Mouse (Mus musculus) neural tube, embryonic 14.5 days (tissue): ENCODE results near the gene Efemp2. TPM values are rescaled to one million over a fixed set of nuclear protein-coding genes. Genes with fewer than 3 reads are reported as not detected.

ENCODE experiments used
- ATAC-seq: fragments of 200-750 bp; cut with Nextera tagmentation; 2 replicates; pipeline ENCODE4 v1.8.0; 2017; ENCODE audit warnings: low read depth, mild to moderate bottlenecking, moderate TSS enrichment, moderate library complexity
- H3K27ac ChIP-seq: fragments of 300-500 bp; sonication (generic); 2 replicates; pipeline ENCODE4 v1.5.1; 2014; ENCODE audit warnings: low read depth, mild to moderate bottlenecking, control low read depth, low read length, moderate library complexity, mixed read lengths
- H3K27me3 ChIP-seq: fragments of 300-500 bp; sonication (generic); 2 replicates; pipeline ENCODE4 v1.6.1; 2014; ENCODE audit warnings: low read length; ENCODE audit not compliant: control insufficient read depth, insufficient read depth
- H3K36me3 ChIP-seq: fragments of 300-500 bp; sonication (generic); 2 replicates; pipeline ENCODE4 v1.6.1; 2014; ENCODE audit warnings: low read length, mixed read lengths; ENCODE audit not compliant: control insufficient read depth, insufficient read depth
- H3K4me1 ChIP-seq: fragments of 300-500 bp; sonication (generic); 2 replicates; pipeline ENCODE4 v1.6.1; 2014; ENCODE audit warnings: low read length; ENCODE audit not compliant: control insufficient read depth, insufficient read depth
- H3K4me2 ChIP-seq: fragments of 300-500 bp; sonication (generic); 2 replicates; pipeline ENCODE4 v1.6.1; 2014; ENCODE audit warnings: mild to moderate bottlenecking, low read depth, low read length, control low read depth
- H3K4me3 ChIP-seq: fragments of 300-500 bp; sonication (generic); 2 replicates; pipeline ENCODE4 v1.5.1; 2014; ENCODE audit warnings: low read depth, low read length, control low read depth, mixed read lengths
- H3K9ac ChIP-seq: fragments of 300-500 bp; sonication (generic); replicated peaks from 2 replicates; pipeline ENCODE4 v1.6.1; 2014; ENCODE audit warnings: low read depth, mild to moderate bottlenecking, control low read depth, low read length, mixed read lengths
- H3K9me3 ChIP-seq: fragments of 300-500 bp; sonication (generic); 2 replicates; pipeline ENCODE4 v1.6.1; 2016; ENCODE audit warnings: low read length; ENCODE audit not compliant: control insufficient read depth
- WGBS: fragments of 180-500 bp; shearing (Covaris S2); extraction: QIAGEN DNeasy Blood & Tissue Kit; methylation state at CpG from one replicate; pipeline ENCODE4 v1.1.7; 2014; 5-methylcytosine and 5-hydroxymethylcytosine counted together
- polyA plus RNA-seq: library from polyadenylated mRNA; unstranded; fragments of >200 nt; fragmentation: Nextera tagmentation; extraction: Ambion mirVana; gene quantifications from 2 replicates; pipeline ENCODE4 v1.2.1, GENCODE M21; 2014

Gene Efemp2
- polyA plus RNA-seq, 1 experiment from 2014 or later, result 30.4 TPM

GRCm38 (mm10) chr19:5471846-5472245 is 1.9 kb upstream of the Efemp2 start:
- no peak for ATAC-seq
- no peak overlapping the region for H3K9ac ChIP-seq
- peaks cover 5% of the 10 kb centered on the region; the same call in 1 of the 2 replicates for H3K36me3 ChIP-seq
- no peak overlapping the region for H3K4me3 ChIP-seq
- WGBS, result 44% methylated on average over 5 of the region's 5 CpGs
- H3K27ac ChIP-seq, result no peak overlapping the region
- H3K9me3 ChIP-seq, result no peaks in the 10 kb centered on the region
- no peaks in the 10 kb centered on the region for H3K27me3 ChIP-seq
- H3K4me2 ChIP-seq, result no peak overlapping the region
- H3K4me1 ChIP-seq, result peaks cover 16% of the 10 kb centered on the region

DNA sequence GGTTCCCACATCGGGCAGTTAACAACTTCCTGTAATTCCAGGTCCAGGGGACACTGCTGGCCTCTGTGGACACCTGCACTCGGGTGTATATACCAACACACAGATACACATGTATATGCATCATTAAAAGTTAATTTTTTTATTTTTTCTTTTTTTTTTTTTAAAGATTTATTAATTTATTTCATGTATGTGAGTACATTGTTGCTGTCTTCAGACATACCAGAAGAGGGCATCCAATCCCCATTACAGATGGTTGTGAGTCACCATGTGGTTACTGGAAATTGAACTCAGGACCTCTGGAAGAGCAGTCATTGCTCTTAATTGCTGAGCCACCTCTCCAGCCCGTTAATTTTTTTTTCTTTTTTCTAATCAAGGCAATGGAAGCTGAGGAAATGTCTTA is 897 bp upstream of the Efemp2 start:
- no peak for ATAC-seq
- 78% methylated on average over 3 of the region's 3 CpGs for whole genome bisulfite sequencing
- Histone ChIP-seq H3K27me3 (no peaks in the 10 kb centered on the region), H3K9ac (no peak overlapping the region), H3K9me3 (no peaks in the 10 kb centered on the region), H3K4me3 (no peak overlapping the region), H3K4me2 (no peak overlapping the region), H3K4me1 (peaks cover 16% of the 10 kb centered on the region), H3K36me3 (no peaks in the 10 kb centered on the region), H3K27ac (no peak overlapping the region)

DNA sequence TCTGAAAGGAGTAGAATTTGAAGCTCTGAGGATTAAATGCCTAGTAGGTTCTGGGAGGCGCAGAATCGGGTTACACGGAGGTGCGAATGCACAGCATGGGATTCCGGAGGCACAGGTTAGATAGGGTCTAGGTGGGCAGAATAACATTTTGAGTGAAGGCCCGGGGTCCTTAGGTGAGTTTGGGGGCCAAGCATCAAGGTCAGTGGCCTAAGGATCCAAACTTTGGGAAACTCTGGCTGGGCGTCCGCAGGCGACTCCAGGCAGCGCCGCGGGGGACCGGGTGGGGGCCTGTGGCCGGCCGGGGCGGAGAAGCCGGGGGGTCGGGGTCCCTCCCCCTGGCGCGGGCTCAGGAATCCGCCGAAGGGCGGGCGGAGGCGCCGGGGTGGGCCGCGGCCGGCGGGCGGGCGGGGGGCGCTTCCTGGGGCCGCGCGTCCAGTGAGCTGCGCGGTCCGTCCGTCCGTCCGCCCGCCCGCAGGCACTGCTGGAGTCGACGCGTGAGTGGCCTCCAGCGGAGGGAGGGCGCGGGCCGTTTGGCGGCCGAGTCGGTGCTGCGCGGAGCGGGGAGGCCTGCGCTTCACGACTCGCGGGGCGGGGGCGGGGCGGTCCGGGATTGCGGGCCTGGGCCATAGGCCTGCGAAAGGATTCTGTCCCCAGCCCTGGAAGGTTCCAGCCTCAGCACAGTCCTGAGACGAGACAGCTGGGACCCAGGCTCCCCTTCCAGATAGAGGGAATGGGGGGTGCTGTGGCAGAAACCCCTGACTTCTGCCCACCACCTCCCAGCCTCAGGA is 721 bp downstream of the Efemp2 start:
- peak overlapping the region; percentile 55 for H3K27ac ChIP-seq
- peak overlapping the region; percentile 59 for H3K4me3 ChIP-seq
- no peaks in the 10 kb centered on the region for H3K9me3 ChIP-seq
- WGBS, result under 1% methylated on average over 27 of the region's 68 CpGs
- H3K4me1 ChIP-seq, result peaks cover 16% of the 10 kb centered on the region
- peak; percentile 62; the same call in 1 of the 2 replicates for ATAC-seq
- peak overlapping the region; percentile 84 for H3K9ac ChIP-seq
- H3K36me3 ChIP-seq, result no peaks in the 10 kb centered on the region
- H3K4me2 ChIP-seq, result peak overlapping the region; percentile 95
- no peaks in the 10 kb centered on the region for H3K27me3 ChIP-seq

GRCm38 (mm10) chr19:5475069-5475714 is 1.4 kb downstream of the Efemp2 start:
- Histone ChIP-seq H3K4me1 (peaks cover 16% of the 10 kb centered on the region), H3K9me3 (no peaks in the 10 kb centered on the region), H3K27ac (peak overlapping the region; percentile 55), H3K27me3 (no peaks in the 10 kb centered on the region), H3K4me2 (peak overlapping the region; percentile 95), H3K4me3 (peak overlapping the region; percentile 59), H3K36me3 (0 out of 2 replicates have a peak, but pooled peaks cover 4% of the 10 kb centered on the region), H3K9ac (peak overlapping the region; percentile 84)
- 20% methylated on average over 13 of the region's 13 CpGs for WGBS
- ATAC-seq, result peak; percentile 9; the same call in 1 of the 2 replicates

DNA sequence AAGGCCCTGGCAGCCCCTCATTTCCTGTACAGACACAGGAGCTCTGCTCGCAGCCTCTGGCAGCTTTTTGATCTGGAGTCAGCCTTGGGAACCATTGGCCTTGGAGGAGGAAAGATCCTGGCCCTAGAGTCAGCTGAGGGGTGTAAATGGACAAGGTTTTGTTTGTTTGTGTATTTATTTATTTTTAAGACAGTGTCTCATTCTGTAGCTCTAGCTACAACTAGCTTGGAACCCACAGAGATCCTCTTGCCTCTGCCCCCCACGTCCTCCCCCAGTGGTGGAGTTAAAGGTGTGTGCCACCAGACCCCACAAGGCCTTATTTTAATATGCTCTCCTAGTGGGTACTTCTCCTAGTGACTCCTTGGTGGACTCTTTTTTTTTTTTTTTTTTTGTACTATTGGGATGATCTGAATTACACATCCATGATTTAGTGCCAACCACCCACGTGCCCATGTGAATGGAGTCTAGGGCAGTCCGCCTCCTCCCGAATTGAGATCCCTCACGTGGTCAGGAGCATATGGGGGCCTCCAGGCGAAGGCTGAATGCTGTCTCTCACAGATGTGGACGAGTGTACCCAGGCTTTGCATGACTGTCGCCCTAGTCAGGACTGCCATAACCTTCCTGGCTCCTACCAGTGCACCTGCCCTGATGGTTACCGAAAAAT is 3.4 kb downstream of the Efemp2 start:
- ATAC-seq, result no peak
- H3K9me3 ChIP-seq, result no peaks in the 10 kb centered on the region
- 0 out of 2 replicates have a peak, but pooled peaks cover 4% of the 10 kb centered on the region for H3K36me3 ChIP-seq
- H3K4me3 ChIP-seq, result no peak overlapping the region
- WGBS, result 68% methylated on average over 10 of the region's 10 CpGs
- H3K27ac ChIP-seq, result no peak overlapping the region
- H3K27me3 ChIP-seq, result no peaks in the 10 kb centered on the region
- H3K4me1 ChIP-seq, result peaks cover 16% of the 10 kb centered on the region
- H3K9ac ChIP-seq, result no peak overlapping the region
- no peak overlapping the region for H3K4me2 ChIP-seq

GRCm38 (mm10) chr19:5477668-5478300 is 4.0 kb downstream of the Efemp2 start:
- peaks cover 16% of the 10 kb centered on the region for H3K4me1 ChIP-seq
- H3K27me3 ChIP-seq, result no peaks in the 10 kb centered on the region
- no peaks in the 10 kb centered on the region for H3K9me3 ChIP-seq
- ATAC-seq, result no peak
- 94% methylated on average over 18 of the region's 18 CpGs for WGBS
- peaks cover 11% of the 10 kb centered on the region for H3K36me3 ChIP-seq
- no peak overlapping the region for H3K9ac ChIP-seq
- no peak overlapping the region for H3K27ac ChIP-seq
- no peak overlapping the region for H3K4me2 ChIP-seq
- no peak overlapping the region for H3K4me3 ChIP-seq

- 96% methylated on average over 10 of the region's 10 CpGs for WGBS
These were observed 6.3 kb downstream of the Efemp2 start for GRCm38 (mm10) chr19:5480016-5480415.

DNA sequence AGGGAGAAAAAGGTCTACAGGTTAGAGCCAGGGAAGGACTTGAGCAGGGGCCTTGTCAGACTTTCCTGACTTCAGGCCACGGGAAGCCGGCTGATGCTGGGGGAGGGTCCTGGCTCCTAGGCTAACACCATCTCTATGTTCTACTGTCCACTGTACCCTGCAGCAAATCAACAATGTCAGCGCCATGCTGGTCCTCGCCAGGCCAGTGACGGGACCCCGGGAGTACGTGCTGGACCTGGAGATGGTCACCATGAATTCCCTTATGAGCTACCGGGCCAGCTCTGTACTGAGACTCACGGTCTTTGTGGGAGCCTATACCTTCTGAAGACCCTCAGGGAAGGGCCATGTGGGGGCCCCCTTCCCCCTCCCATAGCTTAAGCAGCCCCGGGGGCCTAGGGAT is 7.6 kb downstream of the Efemp2 start:
- Histone ChIP-seq H3K27ac (no peak overlapping the region), H3K4me3 (no peak overlapping the region), H3K36me3 (peaks cover 27% of the 10 kb centered on the region), H3K4me1 (no peaks in the 10 kb centered on the region), H3K9me3 (no peaks in the 10 kb centered on the region), H3K4me2 (no peak overlapping the region), H3K9ac (no peak overlapping the region), H3K27me3 (no peaks in the 10 kb centered on the region)
- WGBS, result 94% methylated on average over 10 of the region's 10 CpGs
- ATAC-seq, result no peak

More at GRCm38 (mm10) chr19:5480016-5480415, 6.3 kb downstream of the Efemp2 start:
- Histone ChIP-seq H3K4me1 (peaks cover 8% of the 10 kb centered on the region), H3K36me3 (peaks cover 22% of the 10 kb centered on the region), H3K27ac (no peak overlapping the region), H3K4me3 (no peak overlapping the region), H3K9me3 (no peaks in the 10 kb centered on the region), H3K9ac (no peak overlapping the region), H3K4me2 (no peak overlapping the region), H3K27me3 (no peaks in the 10 kb centered on the region)
- no peak for ATAC-seq
